Mouse (Mus musculus) hindbrain, embryonic 13.5 days (tissue): ENCODE results near the gene Gm8947. TPM values are rescaled to one million over a fixed set of nuclear protein-coding genes. Genes with fewer than 3 reads are reported as not detected.
"Not testable (repeated sequence)": the region's sequence is repeated elsewhere in the genome, so short reads cannot be mapped to it uniquely, and the experiment has no call there.

ENCODE experiments used
- ATAC-seq: fragments of 200-750 bp; cut with Nextera tagmentation; 2 replicates; pipeline ENCODE4 v1.8.0; 2017; ENCODE audit warnings: moderate TSS enrichment; ENCODE audit not compliant: low FRiP score
- H3K27ac ChIP-seq: fragments of 300-500 bp; sonication (generic); 2 replicates; pipeline ENCODE4 v1.5.1; 2015; ENCODE audit warnings: inconsistent platforms, mild to moderate bottlenecking, moderate library complexity
- H3K27me3 ChIP-seq: fragments of 300-500 bp; sonication (generic); 2 replicates; pipeline ENCODE4 v1.6.1; 2015; ENCODE audit warnings: mild to moderate bottlenecking, inconsistent platforms
- H3K36me3 ChIP-seq: fragments of 300-500 bp; sonication (generic); 2 replicates; pipeline ENCODE4 v1.6.1; 2015; ENCODE audit warnings: mild to moderate bottlenecking, inconsistent platforms
- H3K4me1 ChIP-seq: fragments of 300-500 bp; sonication (generic); replicated peaks from 2 replicates; pipeline ENCODE4 v1.6.1; 2015; ENCODE audit warnings: inconsistent platforms
- H3K4me2 ChIP-seq: fragments of 300-500 bp; sonication (generic); 2 replicates; pipeline ENCODE4 v1.6.1; 2015; ENCODE audit warnings: inconsistent platforms, mild to moderate bottlenecking, moderate library complexity
- H3K4me3 ChIP-seq: fragments of 300-500 bp; sonication (generic); 2 replicates; pipeline ENCODE4 v1.5.1; 2015; ENCODE audit warnings: mild to moderate bottlenecking, inconsistent platforms
- H3K9ac ChIP-seq: fragments of 300-500 bp; sonication (generic); 2 replicates; pipeline ENCODE4 v1.6.1; 2015; ENCODE audit warnings: mild to moderate bottlenecking, inconsistent platforms
- H3K9me3 ChIP-seq: fragments of 300-500 bp; sonication (generic); 2 replicates; pipeline ENCODE4 v1.6.1; 2016; ENCODE audit warnings: inconsistent platforms
- WGBS: fragments of 180-500 bp; shearing (Covaris S2); methylation state at CpG from one replicate; pipeline ENCODE4 v1.1.7; 2015; 5-methylcytosine and 5-hydroxymethylcytosine counted together
- polyA plus RNA-seq: library from polyadenylated mRNA; unstranded; fragments of >200 nt; fragmentation: Nextera tagmentation; extraction: Ambion mirVana; gene quantifications from 2 replicates; pipeline ENCODE4 v1.2.1, GENCODE M21; 2015

The Gm8947 gene
- polyA plus RNA-seq, 1 experiment from 2014 or later = not detected

- Histone ChIP-seq H3K36me3 (no peaks in the 10 kb centered on the region), H3K27ac (no peak overlapping the region), H3K4me1 (peaks cover 15% of the 10 kb centered on the region), H3K4me3 (no peak overlapping the region), H3K4me2 (no peak overlapping the region), H3K27me3 (no peaks in the 10 kb centered on the region; the same call in 1 of the 2 replicates), H3K9ac (no peak overlapping the region), H3K9me3 (no peaks in the 10 kb centered on the region)
- WGBS = 32% methylated on average over 8 of the region's 8 CpGs
- ATAC-seq = no peak
Measured at GRCm38 (mm10) chr1:151166031-151166430, 26.1 kb upstream of the Gm8947 start.

- Histone ChIP-seq H3K9ac (no peak overlapping the region), H3K4me3 (no peak overlapping the region), H3K27me3 (no peaks in the 10 kb centered on the region; the same call in 1 of the 2 replicates), H3K4me2 (no peak overlapping the region), H3K27ac (0 out of 2 replicates have a peak overlapping the region, but pooled peaks have one; percentile 13), H3K4me1 (peaks cover 15% of the 10 kb centered on the region), H3K36me3 (no peaks in the 10 kb centered on the region), H3K9me3 (no peaks in the 10 kb centered on the region)
- ATAC-seq = peak; percentile 70
- 16% methylated on average over 12 of the region's 12 CpGs for WGBS
Measured at GRCm38 (mm10) chr1:151167297-151168047, 24.7 kb upstream of the Gm8947 start.

GRCm38 (mm10) chr1:151168637-151169036 is 23.5 kb upstream of the Gm8947 start:
- Histone ChIP-seq H3K4me1 (peaks cover 15% of the 10 kb centered on the region), H3K4me3 (no peak overlapping the region), H3K27me3 (no peaks in the 10 kb centered on the region; the same call in 1 of the 2 replicates), H3K9me3 (no peaks in the 10 kb centered on the region), H3K9ac (no peak overlapping the region), H3K4me2 (no peak overlapping the region), H3K27ac (no peak overlapping the region), H3K36me3 (no peaks in the 10 kb centered on the region)
- WGBS = 71% methylated on average over 3 of the region's 3 CpGs
- no peak for ATAC-seq

GRCm38 (mm10) chr1:151171572-151172461 is 20.4 kb upstream of the Gm8947 start:
- ATAC-seq = no peak
- no peaks in the 10 kb centered on the region for H3K36me3 ChIP-seq
- no peak overlapping the region for H3K4me3 ChIP-seq
- no peak overlapping the region for H3K9ac ChIP-seq
- no peak overlapping the region for H3K4me2 ChIP-seq
- H3K27me3 ChIP-seq = no peaks in the 10 kb centered on the region
- 83% methylated on average over 2 of the region's 2 CpGs for WGBS
- H3K4me1 ChIP-seq = peaks cover 12% of the 10 kb centered on the region
- H3K9me3 ChIP-seq = no peaks in the 10 kb centered on the region
- no peak overlapping the region for H3K27ac ChIP-seq

- peak overlapping the region; percentile 46 for H3K4me2 ChIP-seq
- 2% methylated on average over 9 of the region's 10 CpGs for WGBS
- H3K27ac ChIP-seq = 0 out of 2 replicates have a peak overlapping the region, but pooled peaks have one; percentile 24
- peaks cover 14% of the 10 kb centered on the region for H3K4me1 ChIP-seq
- no peaks in the 10 kb centered on the region for H3K9me3 ChIP-seq
- peak; percentile 77 for ATAC-seq
- no peak overlapping the region for H3K9ac ChIP-seq
- H3K27me3 ChIP-seq = no peaks in the 10 kb centered on the region
- H3K4me3 ChIP-seq = peak overlapping the region; percentile 15
- H3K36me3 ChIP-seq = no peaks in the 10 kb centered on the region
Measured at GRCm38 (mm10) chr1:151177030-151177936, 14.9 kb upstream of the Gm8947 start.

- H3K9me3 ChIP-seq = no peaks in the 10 kb centered on the region
- H3K4me2 ChIP-seq = peak overlapping the region; percentile 46
- no peak overlapping the region for H3K9ac ChIP-seq
- H3K27ac ChIP-seq = peak overlapping the region; percentile 24; the same call in 1 of the 2 replicates
- WGBS = 6% methylated on average over 4 of the region's 4 CpGs
- peaks cover 14% of the 10 kb centered on the region for H3K4me1 ChIP-seq
- peak overlapping the region; percentile 15 for H3K4me3 ChIP-seq
- no peak for ATAC-seq
- no peaks in the 10 kb centered on the region for H3K36me3 ChIP-seq
- no peaks in the 10 kb centered on the region for H3K27me3 ChIP-seq
Measured at GRCm38 (mm10) chr1:151177937-151178271, 14.3 kb upstream of the Gm8947 start.

GRCm38 (mm10) chr1:151178505-151179083 is 13.6 kb upstream of the Gm8947 start:
- Histone ChIP-seq H3K4me1 (peaks cover 14% of the 10 kb centered on the region), H3K27me3 (no peaks in the 10 kb centered on the region), H3K9me3 (no peaks in the 10 kb centered on the region), H3K4me3 (no peak overlapping the region), H3K36me3 (no peaks in the 10 kb centered on the region), H3K9ac (no peak overlapping the region), H3K4me2 (no peak overlapping the region), H3K27ac (0 out of 2 replicates have a peak overlapping the region, but pooled peaks have one; percentile 30)
- WGBS = 19% methylated on average over 2 of the region's 2 CpGs
- ATAC-seq = peak; percentile 52

GRCm38 (mm10) chr1:151180167-151180566 is 12.0 kb upstream of the Gm8947 start:
- Histone ChIP-seq H3K4me1 (peaks cover 14% of the 10 kb centered on the region), H3K9ac (no peak overlapping the region), H3K4me2 (no peak overlapping the region), H3K27me3 (no peaks in the 10 kb centered on the region), H3K27ac (no peak overlapping the region), H3K36me3 (no peaks in the 10 kb centered on the region), H3K4me3 (no peak overlapping the region), H3K9me3 (no peaks in the 10 kb centered on the region)
- 82% methylated on average over 2 of the region's 2 CpGs for WGBS
- no peak for ATAC-seq

GRCm38 (mm10) chr1:151182266-151182665 is 9.9 kb upstream of the Gm8947 start, which contains the start of gene Gm47985:
Gm47985 (plus strand) TSS chr1:151182537.
- WGBS = 100% methylated on average over 1 of the region's 7 CpGs
- not testable (repeated sequence) for H3K9ac ChIP-seq, H3K36me3 ChIP-seq, H3K27me3 ChIP-seq, H3K27ac ChIP-seq, H3K4me3 ChIP-seq, H3K9me3 ChIP-seq, H3K4me2 ChIP-seq, ATAC-seq
- H3K4me1 ChIP-seq = peaks cover 12% of the 10 kb centered on the region

GRCm38 (mm10) chr1:151186186-151186585 is 6.0 kb upstream of the Gm8947 start:
- H3K4me1 ChIP-seq = not testable (repeated sequence)

GRCm38 (mm10) chr1:151186879-151187424 is 5.2 kb upstream of the Gm8947 start:
- H3K9me3 ChIP-seq, H3K27me3 ChIP-seq, ATAC-seq, H3K4me2 ChIP-seq, H3K9ac ChIP-seq, H3K27ac ChIP-seq, H3K36me3 ChIP-seq, H3K4me3 ChIP-seq, H3K4me1 ChIP-seq: not testable (repeated sequence)
- 88% methylated on average over 4 of the region's 4 CpGs for WGBS

More at GRCm38 (mm10) chr1:151186186-151186585, 6.0 kb upstream of the Gm8947 start:
- H3K9ac ChIP-seq, H3K36me3 ChIP-seq, H3K4me2 ChIP-seq, H3K27ac ChIP-seq, ATAC-seq, H3K4me3 ChIP-seq, H3K27me3 ChIP-seq, H3K9me3 ChIP-seq: not testable (repeated sequence)
- 83% methylated on average over 3 of the region's 3 CpGs for WGBS
